Mouse (Mus musculus) spleen, postnatal 36 days (tissue): ENCODE measurements around the gene Pde4d.
A peak's percentile ranks its signal among the peaks of the same experiment; 100 is the strongest.

Source experiments
- DNase-seq, 2 experiments: peaks; one replicate each; pipeline ENCODE4 v3.0.0; 2022; ENCODE audit warnings: low spot score in 2 of 2, mixed read lengths in 1 of 2

Gene Pde4d

GRCm38 (mm10) chr13:109918631-109919030 lies 1468.9 kb downstream of the Pde4d start:
- no peak for DNase-seq

- no peak for DNase-seq
These were observed 1470.5 kb downstream of the Pde4d start for GRCm38 (mm10) chr13:109920256-109920655.

- no peak for DNase-seq
These were observed 1471.7 kb downstream of the Pde4d start for GRCm38 (mm10) chr13:109921336-109922038.

- peak; percentile 52 to 71 for DNase-seq
These were observed 1472.5 kb downstream of the Pde4d start for GRCm38 (mm10) chr13:109922228-109922627.

GRCm38 (mm10) chr13:109922782-109923181 lies 1473.0 kb downstream of the Pde4d start:
- DNase-seq = no peak

- no peak for DNase-seq
These were observed 1475.0 kb downstream of the Pde4d start for GRCm38 (mm10) chr13:109924771-109925170.

GRCm38 (mm10) chr13:109926277-109926920 lies 1476.7 kb downstream of the Pde4d start:
- DNase-seq = peak; percentile 29 to 47

GRCm38 (mm10) chr13:109927782-109928181 lies 1478.0 kb downstream of the Pde4d start:
- DNase-seq = no peak

GRCm38 (mm10) chr13:109932688-109933087 lies 1482.9 kb downstream of the Pde4d start:
- no peak for DNase-seq

- no peak for DNase-seq
These were observed 1483.8 kb downstream of the Pde4d start for GRCm38 (mm10) chr13:109933554-109933953.

GRCm38 (mm10) chr13:109936866-109937265 lies 1487.1 kb downstream of the Pde4d start:
- no peak for DNase-seq

- DNase-seq = no peak
These were observed 1495.2 kb downstream of the Pde4d start for GRCm38 (mm10) chr13:109944822-109945551.

GRCm38 (mm10) chr13:109951466-109951865 lies 1501.7 kb downstream of the Pde4d start:
- no peak for DNase-seq

- DNase-seq = no peak
These were observed 1504.4 kb downstream of the Pde4d start for GRCm38 (mm10) chr13:109954189-109954588.

GRCm38 (mm10) chr13:109957953-109958352 lies 1508.2 kb downstream of the Pde4d start:
- DNase-seq = no peak

GRCm38 (mm10) chr13:109982821-109983443 lies 1533.2 kb downstream of the Pde4d start:
- no peak for DNase-seq

- no peak for DNase-seq
These were observed 1535.7 kb downstream of the Pde4d start for GRCm38 (mm10) chr13:109985411-109985810.

GRCm38 (mm10) chr13:109985892-109986291 lies 1536.1 kb downstream of the Pde4d start:
- DNase-seq = no peak

GRCm38 (mm10) chr13:109992775-109993505 lies 1543.2 kb downstream of the Pde4d start:
- DNase-seq = no peak

- DNase-seq = no peak
These were observed 1544.6 kb downstream of the Pde4d start for GRCm38 (mm10) chr13:109994240-109994764.

- no peak for DNase-seq
These were observed 1552.3 kb downstream of the Pde4d start for GRCm38 (mm10) chr13:110002081-110002480.
